8 mouse cellular contexts compared by ENCODE assay signal in the genomic region with DNA sequence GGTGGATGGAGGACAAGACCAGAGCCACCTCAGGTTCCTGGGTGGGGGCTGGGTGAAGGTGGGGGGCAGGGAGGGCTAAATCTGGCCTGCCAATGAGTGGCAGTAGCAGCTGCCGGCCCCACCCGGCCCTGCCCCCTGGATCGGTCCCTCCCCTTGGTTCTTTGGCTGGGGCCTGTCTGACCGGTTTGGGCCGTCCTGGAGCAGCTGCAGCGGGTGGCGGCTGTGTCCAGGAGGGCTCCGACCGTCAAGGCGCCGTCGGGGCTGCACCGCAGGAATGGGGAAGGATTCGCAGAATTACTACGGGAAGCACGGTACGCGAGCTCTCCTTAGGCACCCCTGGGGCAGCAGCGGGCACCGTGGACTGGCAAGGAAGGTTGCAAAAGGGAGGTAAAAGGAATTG. TPM values are rescaled to one million over a fixed set of nuclear protein-coding genes. Genes with fewer than 3 reads are reported as not detected.
DNase-seq lines count a peak whose midpoint lies in the region; ATAC-seq and TF ChIP-seq lines count a peak whose summit lies in the region.

No protein-coding gene starts in this region.

- TF ChIP-seq CTCF in liver, postnatal 0 days (IDR thresholded peaks at IDR 0.05; ENCODE audit: low read depth): no peak

- H3K4me2 ChIP-seq in liver, postnatal 0 days (ENCODE audit: low read depth, low read length): no peak overlapping the region
- H3K4me2 ChIP-seq in heart, embryonic 14.5 days (ENCODE audit: low read length): peak overlapping the region; percentile 62
- H3K4me2 ChIP-seq in limb, embryonic 12.5 days: peak overlapping the region; percentile 13; the same call in 1 of the 2 replicates
- H3K4me2 ChIP-seq in midbrain, embryonic 13.5 days (replicated peaks): no peak overlapping the region

- peak; percentile 36 for DNase-seq in liver
- DNase-seq in liver, postnatal 0 days: no peak
- DNase-seq in urinary bladder, postnatal 14 days (ENCODE audit: low spot score): peak; percentile 89
- no peak for DNase-seq in yolk sac, embryonic 10.5 days (ENCODE audit: low spot score)
- no peak for DNase-seq in left cerebral cortex, postnatal 4 days

- ATAC-seq in liver, postnatal 0 days: no peak
- ATAC-seq in heart, embryonic 14.5 days (ENCODE audit: insufficient number of reproducible peaks, insufficient read depth, low FRiP score, low read depth): peak; percentile 72; the same call in 1 of the 2 replicates
- 0 out of 2 replicates have a peak, but pooled peaks have one; percentile 71 for ATAC-seq in limb, embryonic 12.5 days (ENCODE audit: insufficient number of reproducible peaks, insufficient read depth, low FRiP score, low TSS enrichment, low read depth)
- no peak for ATAC-seq in midbrain, embryonic 13.5 days

- WGBS in liver, postnatal 0 days (ENCODE audit: insufficient replicate concordance): 62% methylated on average over 19 of the region's 20 CpGs
- WGBS in heart, embryonic 14.5 days: 16% methylated on average over 20 of the region's 20 CpGs
- 11% methylated on average over 20 of the region's 20 CpGs for WGBS in limb, embryonic 12.5 days
- 19% methylated on average over 20 of the region's 20 CpGs for WGBS in midbrain, embryonic 13.5 days

- no peak overlapping the region for H3K9ac ChIP-seq in liver, postnatal 0 days (replicated peaks)
- H3K9ac ChIP-seq in heart, embryonic 14.5 days (ENCODE audit: low read length): peak overlapping the region; percentile 65
- H3K9ac ChIP-seq in limb, embryonic 12.5 days (replicated peaks): peak overlapping the region; percentile 27; the same call in 1 of the 2 replicates
- H3K9ac ChIP-seq in midbrain, embryonic 13.5 days (replicated peaks): no peak overlapping the region; the same call in 1 of the 2 replicates

- no peak overlapping the region for H3K4me3 ChIP-seq in liver, postnatal 0 days (ENCODE audit: low read depth, low read length)
- H3K4me3 ChIP-seq in heart, embryonic 14.5 days (ENCODE audit: control insufficient read depth in 1 of 2, insufficient read depth in 1 of 2, low read depth in 1 of 2, low read length in 2 of 2): peak overlapping the region; percentile 33 to 41
- H3K4me3 ChIP-seq in limb, embryonic 12.5 days (replicated peaks): peak overlapping the region; percentile 18
- no peak overlapping the region for H3K4me3 ChIP-seq in midbrain, embryonic 13.5 days (replicated peaks)

- H3K27ac ChIP-seq in liver, postnatal 0 days (ENCODE audit: low read depth): no peak overlapping the region
- H3K27ac ChIP-seq in heart, embryonic 14.5 days (replicated peaks in 1 of 2; ENCODE audit: control insufficient read depth in 1 of 2, insufficient read depth in 1 of 2, low read depth in 2 of 2, low read length in 2 of 2): no peak overlapping the region
- H3K27ac ChIP-seq in limb, embryonic 12.5 days: no peak overlapping the region
- no peak overlapping the region for H3K27ac ChIP-seq in midbrain, embryonic 13.5 days

- H3K27me3 ChIP-seq in liver, postnatal 0 days (ENCODE audit: insufficient read depth, low read length): no peaks in the 10 kb centered on the region
- no peaks in the 10 kb centered on the region for H3K27me3 ChIP-seq in heart, embryonic 14.5 days (ENCODE audit: control insufficient read depth, insufficient read depth, low read length)
- H3K27me3 ChIP-seq in limb, embryonic 12.5 days: peaks cover 7% of the 10 kb centered on the region; the same call in 1 of the 2 replicates
- H3K27me3 ChIP-seq in midbrain, embryonic 13.5 days: no peaks in the 10 kb centered on the region

- intact Hi-C loops in left cerebral cortex, postnatal 4 days (cut with DNase I): no loop called here

- H3K9me3 ChIP-seq in liver, postnatal 0 days (ENCODE audit: low read length): no peaks in the 10 kb centered on the region
- H3K9me3 ChIP-seq in heart, embryonic 14.5 days (ENCODE audit: control insufficient read depth, low read length): no peaks in the 10 kb centered on the region
- no peaks in the 10 kb centered on the region for H3K9me3 ChIP-seq in limb, embryonic 12.5 days
- H3K9me3 ChIP-seq in midbrain, embryonic 13.5 days: no peaks in the 10 kb centered on the region

- H3K36me3 ChIP-seq in liver, postnatal 0 days (replicated peaks; ENCODE audit: insufficient read depth, low read length): peaks cover 7% of the 10 kb centered on the region; the same call in 1 of the 2 replicates
- H3K36me3 ChIP-seq in heart, embryonic 14.5 days (ENCODE audit: control insufficient read depth, insufficient read depth, low read length): peaks cover 21% of the 10 kb centered on the region
- H3K36me3 ChIP-seq in limb, embryonic 12.5 days: peaks cover 36% of the 10 kb centered on the region
- H3K36me3 ChIP-seq in midbrain, embryonic 13.5 days: peaks cover 19% of the 10 kb centered on the region

- no peak for TF ChIP-seq EP300 in liver, postnatal 0 days (IDR thresholded peaks at IDR 0.05; ENCODE audit: low read depth)

- H3K4me1 ChIP-seq in liver, postnatal 0 days (ENCODE audit: insufficient read depth): peaks cover 4% of the 10 kb centered on the region
- peaks cover 11 to 25% of the 10 kb centered on the region in 2 experiments for H3K4me1 ChIP-seq in heart, embryonic 14.5 days (ENCODE audit: control insufficient read depth in 2 of 2, insufficient read depth in 2 of 2, low read length in 2 of 2)
- peaks cover 12% of the 10 kb centered on the region for H3K4me1 ChIP-seq in limb, embryonic 12.5 days (replicated peaks)
- H3K4me1 ChIP-seq in midbrain, embryonic 13.5 days (replicated peaks): peaks cover 12% of the 10 kb centered on the region

RNA-seq across cellular contexts. Expression of a gene that starts 17.2 kb away (rescaled TPM):
- polyA plus RNA-seq in liver, postnatal 0 days (2015; fragmentation: Nextera tagmentation; extraction: Ambion mirVana): 12.8 and 14.4 TPM in 2 replicates
- polyA plus RNA-seq in heart, embryonic 14.5 days (2014; fragmentation: Nextera tagmentation; extraction: Ambion mirVana): 66.4 and 67.9 TPM in 2 replicates
- 103 and 110 TPM in 2 replicates for polyA plus RNA-seq in limb, embryonic 12.5 days (2016; fragmentation: Nextera tagmentation; extraction: Ambion mirVana)
- polyA plus RNA-seq in midbrain, embryonic 13.5 days (2015; fragmentation: Nextera tagmentation; extraction: Ambion mirVana): 61.6 and 63.1 TPM in 2 replicates
- total RNA-seq in left cerebral cortex, postnatal 4 days (2021): 10 to 100 TPM; 69.9 to 71.5 TPM

RNA-seq across cellular contexts. Expression of a gene that starts 25.5 kb away (rescaled TPM):
- 0.32 and 0.54 TPM in 2 replicates for polyA plus RNA-seq in liver, postnatal 0 days (2015; fragmentation: Nextera tagmentation; extraction: Ambion mirVana)
- 0.30 TPM in 1 of 2 replicates, not detected in the other for polyA plus RNA-seq in heart, embryonic 14.5 days (2014; fragmentation: Nextera tagmentation; extraction: Ambion mirVana)
- polyA plus RNA-seq in limb, embryonic 12.5 days (2016; fragmentation: Nextera tagmentation; extraction: Ambion mirVana): 9.0 and 9.5 TPM in 2 replicates
- 0.23 and 0.34 TPM in 2 replicates for polyA plus RNA-seq in midbrain, embryonic 13.5 days (2015; fragmentation: Nextera tagmentation; extraction: Ambion mirVana)
- total RNA-seq in left cerebral cortex, postnatal 4 days (2021): 1 to 10 TPM; 1.3 to 3.7 TPM

RNA-seq across cellular contexts. Expression of a gene that starts 30.0 kb away (rescaled TPM):
- 19.1 and 23.5 TPM in 2 replicates for polyA plus RNA-seq in liver, postnatal 0 days (2015; fragmentation: Nextera tagmentation; extraction: Ambion mirVana)
- polyA plus RNA-seq in heart, embryonic 14.5 days (2014; fragmentation: Nextera tagmentation; extraction: Ambion mirVana): 103 and 109 TPM in 2 replicates
- polyA plus RNA-seq in limb, embryonic 12.5 days (2016; fragmentation: Nextera tagmentation; extraction: Ambion mirVana): 312 and 313 TPM in 2 replicates
- polyA plus RNA-seq in midbrain, embryonic 13.5 days (2015; fragmentation: Nextera tagmentation; extraction: Ambion mirVana): 312 and 327 TPM in 2 replicates
- 100 to 1,000 TPM; 170 to 172 TPM for total RNA-seq in left cerebral cortex, postnatal 4 days (2021)

RNA-seq across cellular contexts. Expression of a gene that starts 46.4 kb away (rescaled TPM):
- polyA plus RNA-seq in liver, postnatal 0 days (2015; fragmentation: Nextera tagmentation; extraction: Ambion mirVana): 74.3 and 76.6 TPM in 2 replicates
- 94.7 and 96.9 TPM in 2 replicates for polyA plus RNA-seq in heart, embryonic 14.5 days (2014; fragmentation: Nextera tagmentation; extraction: Ambion mirVana)
- polyA plus RNA-seq in limb, embryonic 12.5 days (2016; fragmentation: Nextera tagmentation; extraction: Ambion mirVana): 46.1 and 46.9 TPM in 2 replicates
- polyA plus RNA-seq in midbrain, embryonic 13.5 days (2015; fragmentation: Nextera tagmentation; extraction: Ambion mirVana): 79.6 and 81.3 TPM in 2 replicates
- 10 to 100 TPM; 58.3 to 63.6 TPM for total RNA-seq in left cerebral cortex, postnatal 4 days (2021)

RNA-seq across cellular contexts. Expression of a gene that starts 49.9 kb away (rescaled TPM):
- polyA plus RNA-seq in liver, postnatal 0 days (2015; fragmentation: Nextera tagmentation; extraction: Ambion mirVana): 4.7 and 5.3 TPM in 2 replicates
- polyA plus RNA-seq in heart, embryonic 14.5 days (2014; fragmentation: Nextera tagmentation; extraction: Ambion mirVana): 7.6 and 12.6 TPM in 2 replicates
- polyA plus RNA-seq in limb, embryonic 12.5 days (2016; fragmentation: Nextera tagmentation; extraction: Ambion mirVana): 18.1 and 22.2 TPM in 2 replicates
- polyA plus RNA-seq in midbrain, embryonic 13.5 days (2015; fragmentation: Nextera tagmentation; extraction: Ambion mirVana): 20.3 and 21.6 TPM in 2 replicates
- 10 to 100 TPM; 46.7 to 49.2 TPM for total RNA-seq in left cerebral cortex, postnatal 4 days (2021)

Comparison
In these comparisons a context has a peak if more than half of its experiments do, and no peak if none do; other contexts are left out.
1. DNase-seq: peak in liver (single experiment) and urinary bladder, postnatal 14 days (single experiment); none in liver, postnatal 0 days (single experiment), yolk sac, embryonic 10.5 days (single experiment) and left cerebral cortex, postnatal 4 days (single experiment).
2. ATAC-seq: peak in heart, embryonic 14.5 days (single experiment) and limb, embryonic 12.5 days (single experiment); none in liver, postnatal 0 days (single experiment) and midbrain, embryonic 13.5 days (single experiment).
3. H3K4me2 ChIP-seq: peak in heart, embryonic 14.5 days (single experiment) and limb, embryonic 12.5 days (single experiment); none in liver, postnatal 0 days (single experiment) and midbrain, embryonic 13.5 days (single experiment).
4. H3K4me3 ChIP-seq: peak in heart, embryonic 14.5 days (2 of 2) and limb, embryonic 12.5 days (single experiment); none in liver, postnatal 0 days (single experiment) and midbrain, embryonic 13.5 days (single experiment).
5. H3K9ac ChIP-seq: peak in heart, embryonic 14.5 days (single experiment) and limb, embryonic 12.5 days (single experiment); none in liver, postnatal 0 days (single experiment) and midbrain, embryonic 13.5 days (single experiment).